Mouse (Mus musculus): ENCODE data around the gene Dhrs1.
A peak's percentile ranks its signal among the peaks of the same experiment; 100 is the strongest.

Dhrs1 gene

GRCm38 (mm10) chr14:55745180-55745860, at the start of gene Dhrs1, which contains the start of gene Nop9:
Dhrs1 (minus strand) TSS chr14:55745690.
Nop9 (plus strand) TSS chr14:55745693.
- DNase-seq, result peak; percentile 89

GRCm38 (mm10) chr14:55793946-55794345, 48.5 kb upstream of the Dhrs1 start:
- DNase-seq, result peak; percentile 2

GRCm38 (mm10) chr14:55793461-55793860, 48.0 kb upstream of the Dhrs1 start:
- DNase-seq, result no peak

DNA sequence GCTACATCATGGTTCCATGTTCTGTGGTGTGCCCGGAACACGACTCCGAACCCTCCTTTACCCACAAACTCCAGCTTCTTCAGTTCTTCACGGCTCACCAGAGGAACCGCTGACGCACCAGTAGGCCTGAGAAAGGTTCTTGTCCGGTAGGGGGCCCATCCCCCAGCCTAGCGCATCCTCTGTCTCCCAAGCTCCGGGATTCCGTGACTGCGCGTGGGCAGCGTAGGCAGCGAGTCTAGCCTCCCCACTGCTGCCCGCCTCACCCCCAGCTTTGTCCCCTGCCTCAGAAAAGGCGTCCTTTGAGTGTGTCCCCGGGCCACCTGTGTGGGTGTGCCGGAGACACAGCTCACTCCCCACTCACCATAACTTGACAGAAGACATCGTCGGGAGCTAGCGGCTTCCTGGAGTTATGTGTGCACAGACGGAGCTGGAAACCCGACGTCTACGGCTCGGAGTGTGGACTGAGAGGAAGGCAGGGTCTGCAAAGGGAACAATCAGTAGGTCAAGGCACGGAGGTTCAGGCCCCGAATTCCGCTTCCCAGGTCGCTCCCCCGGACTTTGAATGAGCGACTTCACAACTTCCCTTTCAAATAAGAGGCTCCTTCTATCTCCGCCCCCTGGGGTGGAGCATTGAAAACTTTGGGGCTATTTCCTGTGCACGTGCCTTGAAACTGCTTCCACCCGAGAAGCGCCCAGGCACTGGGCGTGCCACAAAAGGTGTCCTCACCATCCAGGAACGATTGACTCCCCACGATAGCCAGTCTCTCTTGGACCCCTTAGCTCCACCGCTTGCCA, 43.0 kb upstream of the Dhrs1 start, which contains the start of gene Ripk3:
TSS of gene Ripk3 (minus strand) at position 610 of the 795 bp plus-strand sequence.
- peak; percentile 51 for DNase-seq

DNA sequence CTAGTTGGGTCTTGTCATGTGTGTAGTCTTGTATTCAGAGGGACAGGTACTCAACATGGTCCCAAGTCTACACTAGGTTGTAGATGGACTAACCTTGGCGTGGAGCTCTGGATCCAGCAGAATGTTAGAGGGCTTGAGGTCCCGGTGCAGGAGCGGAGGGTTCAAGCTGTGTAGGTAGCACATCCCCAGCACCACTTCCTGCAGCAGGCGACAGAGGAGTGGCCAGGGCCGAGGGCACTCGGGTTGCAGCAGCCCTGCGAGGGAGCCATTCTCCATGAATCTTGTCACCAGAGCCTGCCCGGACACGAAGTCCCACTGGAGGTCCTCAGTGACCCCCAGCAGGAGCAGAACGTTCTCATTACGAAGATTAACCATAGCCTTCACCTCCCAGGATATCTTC, 42.2 kb upstream of the Dhrs1 start:
- DNase-seq, result peak; percentile 1

DNA sequence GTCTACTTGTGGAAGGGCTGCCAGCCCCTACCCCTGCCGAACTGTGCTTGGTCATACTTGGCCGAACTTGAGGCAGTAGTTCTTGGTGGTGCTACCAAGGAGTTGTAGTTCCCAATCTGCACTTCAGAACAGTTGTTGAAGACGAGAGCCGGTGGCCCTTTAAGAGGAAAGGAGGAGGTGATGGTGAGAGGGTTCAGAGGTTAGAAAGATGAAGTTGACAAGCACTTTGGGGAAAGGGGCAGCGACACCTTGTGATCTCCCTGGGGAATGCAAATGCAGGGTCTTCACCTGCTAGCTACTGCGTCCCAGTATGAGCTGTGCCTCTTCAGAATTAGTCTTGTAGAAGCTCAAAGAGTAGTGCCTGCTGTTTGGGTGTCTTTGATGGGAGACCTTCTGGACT, 39.7 kb upstream of the Dhrs1 start:
- DNase-seq, result peak; percentile 17

- peak; percentile 21 for DNase-seq
Observed at GRCm38 (mm10) chr14:55783958-55784235, 38.4 kb upstream of the Dhrs1 start, which contains the start of gene Adcy4. Adcy4 (minus strand) TSS chr14:55784095.

DNA sequence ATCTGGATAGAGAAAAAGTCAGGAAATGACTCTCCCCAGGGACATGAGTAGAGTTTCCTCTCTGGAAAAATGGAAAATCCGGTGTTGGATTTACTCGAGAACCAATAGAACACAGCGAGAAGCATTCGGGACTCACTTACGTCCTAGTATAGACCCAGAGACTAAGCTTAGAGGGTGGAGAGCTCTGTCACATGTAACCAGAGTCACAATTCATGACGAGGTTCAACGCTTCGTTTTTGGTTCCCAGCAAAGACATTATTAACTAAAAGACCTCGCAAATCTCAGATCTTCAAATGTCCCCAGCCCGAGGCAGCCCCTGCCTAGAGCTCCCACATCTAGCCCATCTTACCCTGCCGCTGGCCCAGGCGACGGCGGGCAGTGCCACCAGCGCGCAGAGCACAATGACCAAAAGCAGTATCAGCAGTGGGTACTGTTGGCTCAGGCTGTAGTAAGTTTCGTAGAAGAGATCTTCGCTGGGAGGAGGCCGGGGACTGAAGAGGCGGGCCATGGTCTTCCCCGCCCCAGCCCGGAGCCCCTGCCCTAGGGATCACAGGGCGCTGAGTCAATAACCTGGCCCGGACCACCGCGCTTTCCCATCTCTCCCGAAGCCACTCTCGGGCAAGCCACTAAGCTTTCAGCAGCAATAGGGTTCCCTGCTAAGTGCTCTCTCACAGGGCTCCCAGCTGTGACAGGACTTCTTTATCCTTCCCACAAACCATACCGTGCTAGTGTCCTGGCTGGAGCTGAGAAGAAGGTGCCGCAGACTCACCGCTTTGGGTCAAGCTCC, 37.9 kb upstream of the Dhrs1 start:
- peak; percentile 20 for DNase-seq

- peak; percentile 2 for DNase-seq
Observed at GRCm38 (mm10) chr14:55782361-55782960, 37.0 kb upstream of the Dhrs1 start.

DNA sequence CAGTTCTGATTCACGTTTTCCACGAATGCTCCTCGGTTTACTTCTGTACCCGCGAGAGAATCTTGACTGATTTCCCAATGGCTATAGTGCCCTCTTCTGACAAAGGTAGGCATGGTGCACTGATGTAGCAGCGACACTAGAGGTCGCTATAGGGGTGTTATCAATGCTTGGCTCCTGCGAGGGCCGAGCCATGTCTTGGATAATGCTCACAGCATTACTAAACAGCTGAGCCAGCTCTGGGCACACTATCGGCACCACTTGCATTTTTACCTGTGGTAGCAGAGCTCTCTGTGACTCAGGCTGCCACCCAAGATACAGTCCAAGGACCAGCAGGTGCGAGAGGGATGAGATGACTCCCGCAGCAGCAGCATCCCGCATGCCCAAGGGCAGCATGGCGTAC, 35.8 kb upstream of the Dhrs1 start:
- DNase-seq, result peak; percentile 69

DNA sequence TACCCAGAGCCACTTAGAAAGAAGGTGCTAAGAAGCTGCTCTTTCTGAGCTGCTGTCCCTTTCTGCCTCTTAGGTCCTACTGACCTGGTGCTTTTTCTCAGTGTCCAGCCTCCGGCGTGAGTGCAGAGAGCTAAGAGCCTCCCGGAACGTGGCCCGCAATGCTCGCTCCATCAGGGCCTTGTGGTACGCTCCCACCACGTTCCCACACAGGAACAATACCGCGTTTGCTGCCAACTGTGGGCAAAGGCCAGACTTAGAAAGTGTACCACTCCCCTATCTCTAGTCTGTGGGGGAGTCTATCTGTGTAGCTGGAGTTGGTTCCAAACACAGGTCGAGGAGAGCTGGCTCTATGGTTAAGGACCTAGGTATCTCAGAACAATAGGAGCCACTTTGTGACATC, 35.2 kb upstream of the Dhrs1 start:
- no peak for DNase-seq

GRCm38 (mm10) chr14:55779656-55780055, 34.2 kb upstream of the Dhrs1 start:
- no peak for DNase-seq

- no peak for DNase-seq
Observed at GRCm38 (mm10) chr14:55778686-55779085, 33.2 kb upstream of the Dhrs1 start.

GRCm38 (mm10) chr14:55777806-55778205, 32.3 kb upstream of the Dhrs1 start:
- DNase-seq, result no peak

GRCm38 (mm10) chr14:55777176-55777575, 31.7 kb upstream of the Dhrs1 start:
- DNase-seq, result no peak

DNA sequence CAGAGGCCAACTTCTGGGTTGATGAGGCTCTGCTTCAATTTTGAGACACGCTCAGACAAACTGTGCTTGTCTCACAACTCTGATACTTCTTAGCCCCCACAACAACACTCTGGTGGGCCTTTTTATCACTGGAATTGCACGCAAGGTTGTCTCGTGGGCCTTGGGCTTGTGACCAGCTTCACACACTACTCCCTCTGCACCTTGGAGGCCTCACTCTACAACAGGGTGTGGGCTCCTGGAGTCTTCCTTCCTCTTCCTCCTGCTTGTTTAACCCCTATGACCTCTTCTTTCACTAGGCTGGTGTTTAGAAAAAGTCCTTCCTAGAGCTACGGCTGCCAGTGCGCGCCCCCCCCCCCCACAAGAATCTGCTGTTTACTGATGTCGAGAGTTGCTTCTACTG, 31.2 kb upstream of the Dhrs1 start:
- DNase-seq, result no peak

GRCm38 (mm10) chr14:55769087-55769703, 23.7 kb upstream of the Dhrs1 start:
- no peak for DNase-seq

DNA sequence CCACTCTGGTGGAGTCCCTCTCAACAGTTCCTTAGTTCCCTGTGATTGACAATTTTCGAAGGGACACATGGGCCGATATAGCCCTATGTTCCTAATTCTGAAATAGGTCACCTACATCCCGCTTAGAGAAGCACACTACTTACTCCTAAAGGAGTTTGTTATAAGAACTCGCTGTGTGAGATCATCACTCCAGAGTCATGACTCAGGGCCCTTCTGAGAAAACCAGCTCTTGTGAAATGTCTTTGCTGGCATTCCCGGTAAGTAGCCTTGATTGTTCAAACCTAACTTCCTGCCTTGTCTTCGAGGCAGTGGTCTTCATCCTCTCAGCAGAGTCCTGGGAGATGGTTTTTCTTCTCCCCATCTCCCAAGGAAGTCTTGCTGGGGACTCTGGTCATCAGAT, 23.1 kb upstream of the Dhrs1 start:
- DNase-seq, result no peak

GRCm38 (mm10) chr14:55767519-55768414, 22.3 kb upstream of the Dhrs1 start:
- peak; percentile 80 for DNase-seq

DNA sequence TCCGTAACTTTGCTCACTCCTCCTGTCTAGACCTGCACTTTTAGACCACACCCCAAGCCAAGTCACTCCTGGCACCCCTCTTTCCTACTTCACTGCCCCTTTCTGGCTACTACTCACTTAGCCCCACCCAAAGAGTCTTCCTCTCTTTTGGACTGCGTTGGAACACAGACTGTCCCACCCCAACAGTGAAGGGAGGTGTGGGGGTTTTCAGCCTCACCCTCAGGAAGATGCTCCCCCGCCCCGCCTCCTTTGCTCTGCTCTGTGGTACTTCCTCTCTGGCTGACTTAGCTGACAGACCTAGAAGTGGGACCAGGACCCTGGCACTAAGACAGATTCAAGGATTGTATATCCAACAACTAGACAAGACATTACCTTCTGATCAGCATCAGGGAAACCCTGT, 20.2 kb upstream of the Dhrs1 start, which contains the start of gene Ltb4r1:
TSS of gene Ltb4r1 (plus strand) at position 267 of the 400 bp plus-strand sequence.
- no peak for DNase-seq

DNA sequence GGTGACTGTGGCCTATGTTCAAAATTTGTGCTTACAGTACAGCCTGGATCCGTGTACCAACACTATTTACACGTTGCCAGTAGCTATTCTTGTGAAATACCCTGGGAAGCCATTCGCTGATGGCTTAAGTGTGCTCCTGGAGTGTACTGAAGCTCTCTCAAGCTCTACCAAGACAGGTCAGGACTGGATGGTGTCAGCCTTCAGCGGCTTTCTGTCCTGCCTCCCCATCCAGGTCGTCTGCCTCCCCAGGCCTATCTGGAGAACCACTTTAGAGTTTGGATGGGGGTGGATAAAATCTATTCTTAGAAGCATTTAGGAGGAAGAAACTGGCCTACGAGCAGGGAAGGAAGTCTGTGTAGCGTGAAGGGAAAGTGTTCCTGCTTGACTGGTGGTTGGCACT, 17.7 kb upstream of the Dhrs1 start:
- no peak for DNase-seq

All from kidney, adult 18-20 months (tissue).